Mouse (Mus musculus) left cerebral cortex, postnatal 36 days (tissue): Measurements from ENCODE around the gene Fbxl14. TPM values are rescaled to one million over a fixed set of nuclear protein-coding genes. Genes with fewer than 3 reads are reported as not detected.

Experiments
- DNase-seq, 2 experiments: peaks; one replicate each; pipeline ENCODE4 v3.0.0; 2021 to 2022; ENCODE audit warnings: low spot score in 2 of 2, mixed read lengths in 1 of 2
- intact Hi-C: fragments of 180-260 bp; cut with DNase I; formaldehyde crosslinking; loops from one replicate; pipeline ENCODE4 v1.15.1; 2025
- total RNA-seq, 2 experiments: library from RNA; stranded (reverse); gene quantifications; 2 replicates each; pipeline ENCODE4 v1.2.3; 2021

The Fbxl14 gene
- total RNA-seq, 2 experiments from 2014 or later: 31.8 to 35.5 TPM

DNA sequence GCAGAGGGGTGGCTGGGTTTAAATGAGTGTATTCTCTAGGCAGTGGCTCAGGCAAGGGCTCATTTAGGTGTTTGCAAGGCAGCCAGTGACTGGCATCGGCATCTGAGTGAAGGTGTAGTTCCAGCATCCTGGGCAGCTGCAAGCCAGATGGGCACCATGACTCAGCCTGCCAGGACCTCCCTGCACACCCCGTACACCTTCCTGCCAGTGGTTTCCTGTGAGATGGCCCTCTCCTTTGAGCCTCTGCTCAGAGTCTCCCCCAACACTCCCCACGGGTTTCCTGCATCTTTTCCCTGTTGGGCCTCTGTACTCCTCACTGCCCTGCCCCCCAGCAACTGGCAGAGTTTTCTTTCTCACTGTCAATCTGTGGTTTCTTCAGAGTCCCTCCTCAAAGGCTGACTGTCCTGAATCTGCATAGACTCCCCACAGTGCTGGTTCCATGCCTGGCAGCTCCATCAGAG lies 42.5 kb downstream of the Fbxl14 start:
- intact Hi-C loops: no loop called here
- peak; percentile 58 to 62 for DNase-seq

DNA sequence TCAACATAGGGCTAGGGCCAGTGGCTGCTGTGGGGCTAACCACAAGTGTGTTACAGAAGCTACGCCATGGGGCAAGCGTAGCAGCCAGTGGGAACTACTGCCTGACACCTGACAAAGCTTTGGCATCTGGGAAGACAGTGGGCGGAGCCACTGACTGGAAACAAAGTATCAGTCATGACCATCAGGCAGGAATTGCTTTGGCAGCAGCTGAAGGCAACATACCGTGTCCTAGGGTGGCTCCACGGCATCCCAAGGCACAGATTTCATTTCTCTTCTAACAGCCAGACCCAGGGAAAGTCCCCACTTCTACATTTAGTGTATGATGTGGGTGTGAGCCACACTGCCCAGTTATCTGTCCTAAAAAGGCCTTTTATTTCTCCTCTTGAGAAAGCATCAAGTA lies 47.0 kb downstream of the Fbxl14 start:
- intact Hi-C loops: no loop called here
- DNase-seq: no peak

DNA sequence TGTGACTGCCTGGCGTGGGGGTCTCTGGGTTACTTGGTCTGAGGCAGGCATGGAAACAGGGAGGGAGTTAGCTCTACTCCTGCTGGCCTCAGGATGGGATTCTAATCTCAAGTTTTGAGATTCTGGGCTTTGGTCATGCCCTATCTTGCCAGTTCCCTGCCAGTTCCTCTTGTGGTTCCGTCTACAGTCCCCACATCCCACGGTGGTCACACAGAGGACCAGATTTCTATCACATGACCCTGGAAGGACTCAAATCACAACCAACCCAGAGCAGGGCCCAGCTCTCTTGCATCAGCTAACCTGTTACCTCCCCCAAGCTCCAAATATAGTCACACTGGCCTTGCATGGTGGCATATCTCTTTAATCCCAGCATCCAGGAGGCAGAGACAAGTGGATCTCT lies 50.2 kb downstream of the Fbxl14 start:
- intact Hi-C loops: no loop called here
- DNase-seq: no peak

Other genes starting within 250 kb of the Fbxl14 start
- gene Cacna2d4, start 243.1 kb upstream of the Fbxl14 start, total RNA-seq: 1 to 10 TPM; 2.2 to 2.5 TPM
- gene Lrtm2, start 148.9 kb upstream of the Fbxl14 start, total RNA-seq: 10 to 100 TPM; 55.9 to 59.8 TPM
- 10 to 100 TPM; 38.4 to 39.3 TPM for gene Adipor2, start 62.0 kb upstream of the Fbxl14 start, total RNA-seq
- gene Wnt5b, start 64.7 kb downstream of the Fbxl14 start, total RNA-seq: 1 to 10 TPM; 1.4 to 1.6 TPM